ENCODE assay signal across 25 mouse cellular contexts in genomic region chr1:186354072-186354471, GRCm38 (mm10).
"Had no signal": no experiment of that assay in that cellular context is flagged by ENCODE, and none has a peak within 500 bp of the region (broad histone marks: within the 10 kb centered on the region; RNA-seq: fewer than 3 reads in every experiment).

No protein-coding gene starts in this region.

- H3K9ac ChIP-seq: heart, embryonic 13.5 days; heart, embryonic 15.5 days; hindbrain, embryonic 13.5 days; hindbrain, embryonic 15.5 days; kidney, embryonic 15.5 days; limb, embryonic 13.5 days; limb, embryonic 15.5 days; liver, embryonic 12.5 days had no signal

- H3K4me1 ChIP-seq: heart, embryonic 15.5 days; hindbrain, embryonic 13.5 days; hindbrain, embryonic 15.5 days; liver, embryonic 12.5 days had no signal

- H3K4me2 ChIP-seq: heart, embryonic 13.5 days; heart, embryonic 15.5 days; hindbrain, embryonic 13.5 days; hindbrain, embryonic 15.5 days; kidney, embryonic 15.5 days; limb, embryonic 13.5 days; limb, embryonic 15.5 days; liver, embryonic 12.5 days had no signal

- H3K27me3 ChIP-seq: heart, embryonic 13.5 days; heart, embryonic 15.5 days; hindbrain, embryonic 13.5 days; hindbrain, embryonic 15.5 days; kidney, embryonic 15.5 days; limb, embryonic 13.5 days; limb, embryonic 15.5 days; liver, embryonic 12.5 days had no signal

- DNase-seq: gastrocnemius, postnatal 14 days; gastrocnemius, postnatal 36 days; heart, adult 18-20 months; heart, postnatal 14 days; heart, postnatal 36 days; kidney, adult 11 months; kidney, adult 2 months; kidney, adult 9 months; kidney, postnatal 14 days; kidney, postnatal 36 days; layer of hippocampus, adult 9-11 months; layer of hippocampus, postnatal 36 days; left cerebral cortex, postnatal 4 days had no signal

- H3K9me3 ChIP-seq: heart, embryonic 10.5 days; heart, embryonic 15.5 days; hindbrain, embryonic 15.5 days; kidney, embryonic 15.5 days; limb, embryonic 15.5 days; liver, embryonic 12.5 days had no signal

- H3K27ac ChIP-seq: heart, embryonic 10.5 days; heart, embryonic 13.5 days; heart, embryonic 15.5 days; hindbrain, embryonic 13.5 days; hindbrain, embryonic 15.5 days; hindbrain, postnatal 0 days; kidney, embryonic 15.5 days; kidney, postnatal 0 days; limb, embryonic 13.5 days; limb, embryonic 15.5 days; liver, embryonic 12.5 days had no signal

- H3K4me3 ChIP-seq: heart, embryonic 10.5 days; heart, embryonic 13.5 days; heart, embryonic 15.5 days; hindbrain, embryonic 13.5 days; hindbrain, embryonic 15.5 days; kidney, embryonic 15.5 days; limb, embryonic 13.5 days; limb, embryonic 15.5 days; liver, embryonic 12.5 days had no signal

- ATAC-seq: hindbrain, postnatal 0 days; intestine, embryonic 16.5 days; liver, embryonic 12.5 days had no signal

- H3K36me3 ChIP-seq: heart, embryonic 10.5 days; heart, embryonic 13.5 days; heart, embryonic 15.5 days; hindbrain, embryonic 13.5 days; hindbrain, embryonic 15.5 days; kidney, embryonic 15.5 days; limb, embryonic 13.5 days; limb, embryonic 15.5 days; liver, embryonic 12.5 days had no signal
